Mouse (Mus musculus): ENCODE results near the gene Tmem223.

Tmem223 gene

GRCm38 (mm10) chr19:8745382-8745781 is 25.4 kb upstream of the Tmem223 start:
- no peak for DNase-seq (ENCODE audit: extremely low read depth, low read depth)

- no peak for DNase-seq (ENCODE audit: extremely low read depth, low read depth)
These were observed 23.4 kb upstream of the Tmem223 start for GRCm38 (mm10) chr19:8747368-8747767.

- DNase-seq (ENCODE audit: extremely low read depth, low read depth) = no peak
These were observed 15.1 kb upstream of the Tmem223 start for GRCm38 (mm10) chr19:8755652-8756051.

GRCm38 (mm10) chr19:8756635-8757387 is 14.0 kb upstream of the Tmem223 start, which contains the start of gene Nxf1:
Gene Nxf1 (plus strand): TSS chr19:8757073.
- peak; percentile 70 for DNase-seq (ENCODE audit: extremely low read depth, low read depth)

GRCm38 (mm10) chr19:8757471-8757998 is 13.3 kb upstream of the Tmem223 start:
- no peak for DNase-seq (ENCODE audit: extremely low read depth, low read depth)

GRCm38 (mm10) chr19:8758899-8759298 is 11.9 kb upstream of the Tmem223 start:
- DNase-seq (ENCODE audit: extremely low read depth, low read depth) = peak; percentile 87

- DNase-seq (ENCODE audit: extremely low read depth, low read depth) = no peak
These were observed 10.0 kb upstream of the Tmem223 start for GRCm38 (mm10) chr19:8760757-8761156.

GRCm38 (mm10) chr19:8763276-8763675 is 7.5 kb upstream of the Tmem223 start:
- DNase-seq (ENCODE audit: extremely low read depth, low read depth) = no peak

GRCm38 (mm10) chr19:8765562-8765961 is 5.2 kb upstream of the Tmem223 start:
- DNase-seq (ENCODE audit: extremely low read depth, low read depth) = no peak

GRCm38 (mm10) chr19:8772996-8773395 is 2.2 kb downstream of the Tmem223 start:
- peak; percentile 84 for DNase-seq (ENCODE audit: extremely low read depth, low read depth)

GRCm38 (mm10) chr19:8773409-8773808 is 2.6 kb downstream of the Tmem223 start:
- DNase-seq (ENCODE audit: extremely low read depth, low read depth) = no peak

GRCm38 (mm10) chr19:8774086-8774835 is 3.5 kb downstream of the Tmem223 start, which contains the start of gene Tmem179b:
Gene Tmem179b (minus strand): TSS chr19:8774467.
- peak; percentile 81 for DNase-seq (ENCODE audit: extremely low read depth, low read depth)

- DNase-seq (ENCODE audit: extremely low read depth, low read depth) = no peak
These were observed 4.2 kb downstream of the Tmem223 start for GRCm38 (mm10) chr19:8774951-8775421.

- peak; percentile 96 for DNase-seq (ENCODE audit: extremely low read depth, low read depth)
These were observed 15.4 kb downstream of the Tmem223 start, which contains the start of gene Taf6l for GRCm38 (mm10) chr19:8786008-8786781. Gene Taf6l (minus strand): TSS chr19:8786417.

- no peak for DNase-seq (ENCODE audit: extremely low read depth, low read depth)
These were observed 17.7 kb downstream of the Tmem223 start for GRCm38 (mm10) chr19:8788521-8788920.

- DNase-seq (ENCODE audit: extremely low read depth, low read depth) = no peak
These were observed 18.4 kb downstream of the Tmem223 start for GRCm38 (mm10) chr19:8789171-8789570.

GRCm38 (mm10) chr19:8790171-8790570 is 19.4 kb downstream of the Tmem223 start:
- DNase-seq (ENCODE audit: extremely low read depth, low read depth) = no peak

- peak; percentile 86 for DNase-seq (ENCODE audit: extremely low read depth, low read depth)
These were observed 27.6 kb downstream of the Tmem223 start, which contains the start of gene Polr2g for GRCm38 (mm10) chr19:8798264-8798946. Gene Polr2g (minus strand): TSS chr19:8798577.

GRCm38 (mm10) chr19:8798947-8799315 is 28.1 kb downstream of the Tmem223 start:
- no peak for DNase-seq (ENCODE audit: extremely low read depth, low read depth)

GRCm38 (mm10) chr19:8802130-8802821 is 31.5 kb downstream of the Tmem223 start, which contains the start of gene Zbtb3:
Gene Zbtb3 (plus strand): TSS chr19:8802555.
- peak; percentile 99 for DNase-seq (ENCODE audit: extremely low read depth, low read depth)

All from MEL-GATA-1-ER (cell line).